Mouse (Mus musculus) heart, adult 9 months (tissue): ENCODE measurements around the gene Nat8f6.
"Not testable (repeated sequence)": the region's sequence is repeated elsewhere in the genome, so short reads cannot be mapped to it uniquely, and the experiment has no call there.

Experiments used
- DNase-seq, 2 experiments: peaks; one replicate each; pipeline ENCODE4 v3.0.0; 2022; ENCODE audit warnings: low spot score in 2 of 2

Gene Nat8f6

GRCm38 (mm10) chr6:85820837-85821236, at the start of gene Nat8f6, which contains the start of gene Nat8f5:
Nat8f6 (minus strand) TSS chr6:85820954.
Nat8f5 (minus strand) TSS chr6:85820972.
- no peak for DNase-seq

GRCm38 (mm10) chr6:85869006-85869405, 48.3 kb upstream of the Nat8f6 start, which contains the start of gene Nat8f2:
Nat8f2 (minus strand) TSS chr6:85869158.
- not testable (repeated sequence) for DNase-seq

- no peak for DNase-seq
These were observed 47.3 kb upstream of the Nat8f6 start for GRCm38 (mm10) chr6:85867726-85868690.

DNA sequence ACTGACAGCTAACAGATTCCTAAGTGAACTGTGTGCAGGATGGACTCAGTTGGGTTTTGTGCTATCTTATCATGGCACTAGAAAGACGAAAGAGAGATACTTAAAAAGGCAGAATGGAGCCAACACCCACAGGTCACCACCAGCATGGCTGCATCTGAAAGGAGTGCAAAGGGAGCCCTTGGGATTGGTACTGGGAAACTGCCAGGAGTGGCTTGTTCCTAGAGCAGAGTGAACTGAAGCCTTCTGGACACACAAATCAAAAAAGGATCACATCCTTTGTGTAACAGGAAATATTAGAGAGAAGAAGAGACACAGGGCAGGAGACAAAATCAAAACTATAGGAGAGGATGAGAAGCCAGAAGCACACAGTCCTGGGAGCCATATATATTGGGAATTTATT, 46.2 kb upstream of the Nat8f6 start:
- not testable (repeated sequence) for DNase-seq

GRCm38 (mm10) chr6:85866166-85866565, 45.4 kb upstream of the Nat8f6 start:
- peak; percentile 13 to 32 for DNase-seq

DNA sequence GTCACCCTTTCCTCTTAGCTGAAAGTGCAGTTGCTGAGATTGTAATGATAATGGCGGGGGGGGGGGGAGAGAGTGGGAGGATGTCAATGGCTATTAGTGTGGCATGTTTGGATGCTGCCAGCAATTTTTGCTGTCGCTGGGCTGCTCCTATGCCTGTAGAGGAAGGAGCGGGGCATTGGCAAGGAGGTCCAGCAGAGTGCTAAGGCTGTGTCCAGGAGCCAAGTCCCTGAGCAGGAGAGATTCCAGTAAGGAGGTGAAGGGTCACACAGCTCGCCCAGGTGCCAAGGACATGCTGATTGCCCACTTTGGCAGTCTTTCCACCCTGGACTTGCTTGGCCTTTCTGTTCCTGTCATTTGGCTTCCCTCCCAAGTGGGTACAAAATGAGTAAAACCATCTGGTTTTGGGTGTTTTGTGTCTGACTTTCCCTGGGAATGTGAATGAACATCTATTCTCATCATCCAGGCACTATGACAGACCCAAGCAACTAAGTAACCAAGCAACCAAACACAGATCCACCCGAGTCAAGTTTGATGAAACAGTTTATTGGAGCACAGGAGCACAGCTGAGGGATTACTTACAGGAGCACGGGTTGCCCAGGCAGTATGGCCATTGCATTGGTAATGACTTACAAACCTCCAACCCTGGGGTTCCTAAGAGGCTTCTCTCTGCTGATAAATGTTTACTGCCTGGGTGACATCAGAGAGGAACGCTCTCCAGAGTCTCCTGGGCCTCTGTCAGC, 44.3 kb upstream of the Nat8f6 start:
- DNase-seq, result peak; percentile 15 to 20

DNA sequence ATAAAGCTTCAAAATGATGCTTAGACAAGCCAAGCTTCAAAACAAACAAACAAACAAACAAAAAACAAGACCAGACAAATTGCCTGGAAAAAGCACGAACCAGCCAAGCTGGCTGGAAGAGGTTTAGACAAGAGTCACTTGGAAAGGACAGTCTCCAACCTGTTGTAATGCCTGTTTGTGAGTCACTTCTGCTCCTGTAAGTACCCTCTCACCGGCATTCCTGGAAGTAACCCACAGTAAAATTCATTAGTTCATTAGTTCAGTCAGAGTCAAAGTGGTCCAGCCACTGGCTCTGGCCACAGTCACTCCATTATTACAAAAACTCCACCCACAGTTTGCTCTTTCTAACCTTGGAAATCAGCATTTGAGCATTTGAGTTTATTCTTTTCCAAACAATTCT, 43.1 kb upstream of the Nat8f6 start:
- DNase-seq, result no peak

- no peak for DNase-seq
These were observed 42.4 kb upstream of the Nat8f6 start for GRCm38 (mm10) chr6:85863136-85863535.

DNA sequence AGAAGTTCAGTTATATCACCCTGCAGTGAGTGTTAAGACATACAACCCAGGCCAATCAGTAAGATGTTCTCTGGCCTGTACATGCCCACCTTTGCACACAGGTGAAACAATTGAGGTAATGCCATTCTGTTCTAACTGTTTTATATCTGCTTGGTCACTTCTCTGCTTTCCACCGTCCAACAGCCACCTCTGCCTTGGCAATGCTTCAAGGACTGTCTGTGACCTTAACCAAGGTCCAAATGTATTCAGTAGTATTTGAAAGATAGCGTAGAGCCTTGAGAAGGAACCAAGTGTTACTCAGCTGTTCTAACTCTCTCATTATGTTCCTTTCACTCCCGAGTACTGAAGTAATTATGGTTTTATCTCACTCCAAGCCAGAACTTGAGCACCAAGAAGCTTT, 41.8 kb upstream of the Nat8f6 start:
- DNase-seq, result peak in 1 of 2 experiments; percentile 24

- no peak for DNase-seq
These were observed 40.5 kb upstream of the Nat8f6 start for GRCm38 (mm10) chr6:85861247-85861646.

- peak; percentile 65 to 80 for DNase-seq
These were observed 35.5 kb upstream of the Nat8f6 start for GRCm38 (mm10) chr6:85856194-85856678.

DNA sequence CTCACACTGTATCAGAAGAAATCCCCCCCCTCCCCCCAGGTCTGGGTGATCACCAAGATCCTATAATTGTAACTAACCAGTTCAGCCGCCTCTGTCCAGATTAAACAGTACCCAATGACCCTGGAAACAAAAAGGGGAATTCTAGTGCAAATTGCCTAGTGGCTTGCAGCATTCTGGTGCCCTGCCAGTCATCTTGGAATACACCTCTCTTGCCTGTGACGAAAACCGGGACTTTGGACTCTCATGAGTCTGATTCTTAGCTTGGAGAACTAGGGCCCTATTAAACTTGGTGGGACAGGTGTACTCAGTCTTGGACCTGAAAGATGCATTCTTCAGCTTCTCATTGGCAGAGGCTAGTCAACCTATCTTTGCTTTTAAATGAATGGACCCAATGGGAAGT, 32.7 kb upstream of the Nat8f6 start:
- no peak for DNase-seq

- DNase-seq, result no peak
These were observed 30.5 kb upstream of the Nat8f6 start for GRCm38 (mm10) chr6:85851062-85851773.

- DNase-seq, result no peak
These were observed 28.5 kb upstream of the Nat8f6 start for GRCm38 (mm10) chr6:85849240-85849639.

DNA sequence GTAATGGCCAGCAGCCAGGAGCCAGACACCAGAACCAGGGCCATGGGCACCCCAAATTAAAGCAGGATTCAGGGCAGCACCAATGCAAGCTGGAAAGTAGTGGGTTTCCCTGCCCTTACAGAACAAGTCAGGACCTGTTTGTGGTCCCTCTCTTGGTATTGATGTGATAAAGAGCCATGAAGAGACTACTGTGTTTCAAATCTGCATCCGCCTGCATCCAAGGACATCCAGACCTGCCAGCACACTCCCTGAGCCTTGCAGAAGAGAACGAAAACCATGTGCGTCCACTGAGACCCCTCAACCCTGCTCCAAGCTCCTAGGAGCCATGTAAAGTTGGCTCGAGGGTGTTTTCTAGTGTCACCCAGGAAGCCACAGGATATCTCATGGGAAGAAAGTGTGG, 27.4 kb upstream of the Nat8f6 start:
- DNase-seq, result no peak

- no peak for DNase-seq
These were observed 26.2 kb upstream of the Nat8f6 start for GRCm38 (mm10) chr6:85846921-85847320.

- not testable (repeated sequence) for DNase-seq
These were observed 23.1 kb upstream of the Nat8f6 start for GRCm38 (mm10) chr6:85843677-85844458.

DNA sequence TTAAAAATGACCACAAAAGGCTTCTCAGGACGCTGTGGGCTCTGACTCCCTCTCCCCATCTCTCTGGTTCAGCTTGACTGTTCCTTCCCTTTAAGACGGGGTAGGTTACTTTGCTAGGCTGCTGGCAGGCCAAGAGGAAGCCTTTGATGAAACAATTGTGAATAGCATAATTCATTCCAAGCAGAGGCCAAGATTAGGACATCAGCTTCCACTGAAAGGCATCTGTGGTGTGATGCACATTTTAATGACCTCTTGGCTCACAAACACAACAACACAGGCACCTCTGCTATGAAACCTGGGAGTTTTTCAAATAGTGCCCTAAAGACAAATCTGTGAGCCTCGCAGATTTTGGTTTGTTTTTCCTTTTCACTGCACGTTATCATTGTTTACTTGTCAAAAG, 19.2 kb upstream of the Nat8f6 start:
- DNase-seq, result no peak

DNA sequence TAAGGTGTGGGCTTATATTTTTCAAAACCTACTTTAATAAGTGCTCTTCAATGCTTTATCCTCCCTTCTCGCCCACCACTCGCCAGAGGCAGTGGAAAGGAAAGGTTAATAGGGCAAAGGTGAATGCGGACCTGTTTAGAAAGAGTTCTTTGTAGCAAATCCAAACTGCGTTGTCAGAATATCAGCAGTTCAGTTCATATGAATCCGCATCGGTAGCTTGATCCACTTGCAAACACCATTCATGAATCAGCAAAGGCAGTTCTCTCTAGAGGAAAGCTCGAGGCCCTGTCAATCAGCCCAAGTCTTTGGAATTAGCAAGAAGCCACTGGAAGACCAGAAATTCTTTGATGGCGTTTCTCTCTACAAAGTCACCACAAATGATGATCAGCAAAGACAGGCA, 17.9 kb upstream of the Nat8f6 start:
- DNase-seq, result no peak

DNA sequence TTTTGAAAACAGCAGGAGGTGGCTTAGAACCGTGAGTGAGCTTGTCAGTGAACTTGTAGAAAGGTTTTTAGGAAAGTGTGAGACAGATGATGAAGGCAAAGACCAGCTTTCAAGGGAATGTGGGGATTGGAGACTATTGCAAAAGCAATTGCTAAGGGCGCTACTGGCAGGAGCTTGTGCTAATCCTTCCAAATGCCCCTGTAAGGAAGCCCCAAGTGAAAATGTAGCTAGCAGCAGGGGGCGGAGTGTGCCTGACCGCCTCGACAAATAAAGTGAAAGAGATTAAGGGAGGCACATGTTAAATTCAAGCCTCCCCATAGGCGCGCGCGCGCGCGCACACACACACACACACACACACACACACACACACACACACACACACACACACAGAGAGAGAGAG, 16.6 kb upstream of the Nat8f6 start:
- peak in 1 of 2 experiments; percentile 14 for DNase-seq

GRCm38 (mm10) chr6:85836827-85837226, 16.1 kb upstream of the Nat8f6 start:
- DNase-seq, result peak in 1 of 2 experiments; percentile 27
